Mouse (Mus musculus) cerebral cortex, adult 2 months (tissue): ENCODE data around the gene Synm.

Experiments used
- WGBS: fragments of 180-500 bp; shearing (Covaris S2); methylation state at CpG from one replicate; pipeline ENCODE4 v1.1.7; 2018; 5-methylcytosine and 5-hydroxymethylcytosine counted together

The Synm gene

DNA sequence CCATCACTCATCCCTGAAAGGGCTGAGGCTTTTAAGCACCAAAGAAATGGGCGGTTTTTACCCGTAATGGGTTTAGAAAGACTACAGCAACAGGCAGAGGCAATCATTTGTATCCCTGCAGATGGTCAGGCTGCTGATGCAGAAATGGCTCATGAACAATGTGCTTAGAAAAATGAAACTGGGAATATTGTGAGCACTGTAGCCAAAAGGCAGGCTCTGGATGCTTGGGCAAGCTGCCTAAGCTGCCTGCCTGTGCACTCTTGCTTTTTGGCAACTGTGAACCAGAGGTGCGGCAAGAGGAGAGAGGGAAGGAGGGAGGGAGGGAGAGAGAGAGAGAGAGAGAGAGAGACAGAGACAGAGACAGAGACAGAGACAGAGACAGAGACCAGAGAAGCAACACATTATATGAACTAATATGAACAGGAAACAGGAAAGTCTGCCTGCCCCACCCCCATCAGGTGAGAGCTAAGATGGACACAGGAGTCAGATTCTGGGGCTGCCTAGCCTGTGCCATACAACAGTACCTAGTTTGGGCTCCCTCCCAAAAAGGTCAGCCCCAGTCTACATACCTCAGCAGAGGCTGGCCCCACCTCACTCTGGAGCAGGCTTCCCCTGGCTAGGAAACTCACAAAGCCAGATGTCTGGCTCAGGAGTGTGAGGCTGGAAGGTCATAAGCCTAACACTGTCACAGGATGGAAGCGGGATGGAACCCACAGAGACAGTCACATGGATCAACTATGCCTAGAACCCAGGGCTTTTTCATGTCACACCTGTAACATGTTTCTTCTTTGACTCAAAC, 9.9 kb downstream of the Synm start:
- WGBS, result 54% methylated on average over 4 of the region's 4 CpGs

DNA sequence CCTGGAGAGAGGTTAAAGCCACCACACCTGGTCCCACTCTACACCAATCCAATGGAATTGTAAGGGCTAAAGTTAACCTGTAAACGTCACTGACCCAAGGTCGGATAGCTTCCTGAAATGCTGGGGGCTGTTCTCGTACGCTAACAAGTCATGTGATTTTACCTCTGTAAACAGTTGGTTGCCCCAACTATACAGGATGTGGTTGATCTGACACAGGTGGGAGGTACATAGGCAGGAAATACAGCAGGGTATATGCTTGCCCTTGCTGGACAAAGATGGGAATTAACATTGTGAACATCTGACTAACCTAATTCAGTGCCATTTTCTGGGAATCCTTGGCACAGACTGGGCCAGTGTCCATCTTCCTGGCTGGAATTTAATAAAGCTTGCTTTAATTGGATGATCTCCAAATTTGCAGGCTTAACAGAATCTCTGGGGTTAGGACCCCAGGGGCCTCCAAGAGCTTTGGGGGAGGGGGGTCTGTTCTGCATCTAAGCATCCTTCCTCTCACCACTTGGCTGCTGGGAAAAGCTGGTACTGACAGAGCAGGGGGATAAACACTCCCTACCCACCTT, 11.7 kb downstream of the Synm start:
- 84% methylated on average over 4 of the region's 4 CpGs for WGBS

DNA sequence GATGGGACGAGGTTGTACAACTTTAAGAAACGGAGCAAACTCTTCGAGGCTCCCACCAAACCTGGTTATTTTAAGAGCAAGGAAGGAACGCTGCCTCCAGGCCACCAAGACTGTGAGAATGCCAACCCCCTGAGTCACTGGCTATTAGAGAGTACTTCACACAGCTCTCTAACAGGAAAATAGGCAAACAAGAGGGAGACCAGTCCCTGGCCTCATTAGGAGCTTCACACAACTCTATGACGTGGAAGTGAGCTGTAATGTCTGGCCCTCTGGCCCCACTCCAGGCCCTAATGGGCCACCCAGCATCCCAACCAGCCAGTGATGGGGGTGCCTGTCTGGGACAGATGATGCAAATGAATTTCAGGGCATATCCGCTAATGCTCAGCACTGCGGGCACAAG, 17.8 kb downstream of the Synm start:
- 52% methylated on average over 7 of the region's 7 CpGs for WGBS

DNA sequence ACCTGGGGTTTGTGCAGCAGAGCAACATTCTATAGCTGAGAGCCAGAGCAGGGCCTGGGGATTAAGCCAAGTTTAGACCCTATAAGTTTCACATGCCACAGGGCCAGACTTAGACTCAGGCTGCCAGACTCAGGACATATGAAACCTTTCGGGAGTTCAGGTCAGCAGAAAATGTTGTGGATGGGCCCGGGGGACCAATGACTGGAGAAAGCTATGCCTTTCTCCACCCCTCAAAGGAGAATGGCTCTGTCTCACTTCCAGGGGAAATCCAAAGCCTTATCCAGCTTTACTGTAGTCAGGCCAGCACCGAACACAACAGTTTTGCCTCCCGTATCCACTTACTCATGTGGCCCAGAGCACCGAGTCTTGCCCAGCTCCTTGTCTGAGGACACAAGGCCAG, 18.7 kb downstream of the Synm start:
- WGBS, result 85% methylated on average over 5 of the region's 5 CpGs

DNA sequence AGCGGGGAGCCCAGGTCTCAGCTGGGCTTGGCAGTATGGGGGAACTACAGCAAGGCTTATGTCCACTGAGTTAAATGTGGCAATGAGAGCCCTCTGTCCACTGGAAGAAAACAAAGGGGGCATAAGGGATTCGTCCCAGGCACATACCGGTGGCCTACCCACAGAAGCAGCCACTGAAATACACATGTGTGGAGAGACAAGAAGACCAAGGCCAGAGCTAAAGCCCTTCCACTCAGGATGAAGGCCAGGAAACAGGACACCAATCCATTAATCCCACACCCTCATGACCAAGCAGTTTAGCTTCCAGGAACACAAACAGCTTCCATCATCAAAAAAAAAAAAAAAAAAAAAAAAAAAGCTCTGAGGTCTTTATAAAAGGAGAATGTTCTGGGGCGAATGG, 19.2 kb downstream of the Synm start:
- WGBS, result 89% methylated on average over 4 of the region's 4 CpGs

DNA sequence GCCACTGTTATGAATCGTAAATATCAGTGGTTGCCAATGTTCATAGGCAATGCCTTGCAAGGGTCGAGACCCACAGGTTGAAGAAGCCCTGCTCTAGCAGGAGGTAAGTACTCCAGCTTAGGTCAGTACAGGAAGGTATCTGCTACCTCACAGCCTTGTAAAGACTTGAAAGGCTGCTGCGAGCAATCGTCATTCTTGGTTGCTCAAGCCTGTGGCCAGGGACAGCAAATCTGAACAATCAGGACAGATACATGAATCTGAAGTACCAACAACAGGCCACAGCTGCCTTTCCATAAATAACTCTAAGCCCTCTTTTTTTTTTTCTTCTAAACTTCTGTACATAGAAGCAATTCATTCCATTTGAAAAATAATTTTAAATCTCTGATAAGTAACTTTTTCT, 27.3 kb downstream of the Synm start:
- WGBS, result 84% methylated on average over 4 of the region's 4 CpGs

DNA sequence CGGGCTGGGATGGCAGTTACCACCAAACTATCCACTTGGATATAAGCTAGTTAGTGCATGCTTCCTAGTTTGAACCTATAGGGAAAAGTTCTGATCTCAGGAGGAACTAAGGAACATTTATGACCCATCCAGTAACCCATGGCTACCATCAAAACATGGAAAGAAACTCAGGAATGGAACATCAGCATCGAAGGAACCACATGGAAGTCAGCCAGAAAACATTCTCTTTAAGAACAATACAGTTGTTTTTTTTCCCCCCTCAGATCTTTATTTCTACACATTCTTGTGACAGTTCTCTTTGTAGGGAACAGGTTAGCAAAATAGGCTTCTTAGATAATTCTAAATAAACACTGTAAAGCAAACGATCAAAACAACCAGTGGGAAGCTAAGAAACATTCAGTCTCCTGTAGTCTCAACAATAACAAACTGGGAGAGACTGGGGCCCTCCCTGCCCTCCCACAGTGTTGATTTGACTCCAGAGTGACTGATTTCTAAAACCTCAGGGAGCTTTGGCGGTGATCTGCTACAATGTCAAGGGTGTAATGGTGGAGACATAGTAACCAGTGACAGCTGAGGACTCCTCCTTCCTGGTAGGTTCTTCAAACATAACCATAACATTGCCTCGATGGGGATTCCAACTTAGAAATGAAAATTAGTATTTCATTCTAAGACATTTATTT, 29.0 kb downstream of the Synm start:
- WGBS, result 62% methylated on average over 5 of the region's 5 CpGs

DNA sequence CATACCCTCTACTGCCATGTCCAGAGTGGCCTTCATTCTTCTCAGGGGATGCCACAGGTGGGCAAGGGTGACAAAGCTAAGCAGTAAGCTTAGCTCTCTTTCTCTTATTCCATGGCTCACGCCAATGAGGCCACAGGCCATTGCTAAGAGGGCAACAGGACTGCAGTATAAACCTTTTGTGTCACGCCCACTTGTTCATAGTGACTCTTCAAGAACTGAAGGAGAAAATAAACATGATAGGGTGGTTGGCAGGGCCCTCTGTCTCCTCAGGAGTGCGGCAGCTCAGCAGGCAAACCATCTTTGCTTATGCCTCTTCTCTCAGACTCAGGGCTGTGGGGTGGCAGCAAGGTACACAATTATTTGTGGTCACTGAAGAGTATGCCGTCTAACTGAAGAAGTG, 30.7 kb downstream of the Synm start:
- WGBS, result 96% methylated on average over 4 of the region's 4 CpGs

DNA sequence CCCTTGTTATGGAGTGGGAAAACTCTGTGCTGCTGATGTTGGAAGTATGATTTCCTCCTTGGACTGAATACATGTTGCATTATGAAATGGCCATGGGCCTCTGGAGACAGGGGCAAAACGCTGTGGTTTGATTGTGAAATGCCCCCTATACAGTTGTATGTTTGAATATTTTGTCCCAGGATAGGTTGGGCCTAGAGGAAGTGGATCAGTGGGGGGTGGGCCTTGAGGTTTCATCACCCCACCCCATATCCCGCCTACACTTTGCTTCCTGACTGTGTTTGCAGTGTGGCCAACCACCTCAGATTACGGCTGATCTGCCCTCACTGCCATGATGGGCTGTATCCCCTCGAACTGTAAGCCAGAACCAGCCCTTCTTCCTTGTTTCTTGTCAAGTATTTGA, 31.3 kb downstream of the Synm start:
- 90% methylated on average over 4 of the region's 4 CpGs for WGBS

DNA sequence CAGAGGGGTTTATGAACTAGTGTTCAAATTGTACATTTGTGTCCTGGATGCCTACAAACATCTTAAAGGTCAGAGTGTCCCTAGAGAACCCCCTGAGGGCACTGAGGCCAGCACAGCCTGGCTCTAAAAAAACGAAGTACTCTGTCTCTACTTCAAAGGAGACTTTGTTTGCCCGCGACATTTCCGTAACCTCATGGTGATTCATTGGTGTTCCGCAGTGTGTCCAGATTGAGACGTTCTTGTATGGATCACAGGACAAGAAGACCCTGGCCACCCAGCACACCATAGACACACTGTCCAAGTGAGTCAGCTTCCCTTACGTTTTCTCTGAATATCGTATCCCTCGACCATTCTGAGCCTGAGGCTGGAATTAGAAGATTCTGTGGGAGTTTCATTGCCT, 34.5 kb downstream of the Synm start:
- 63% methylated on average over 9 of the region's 9 CpGs for WGBS

DNA sequence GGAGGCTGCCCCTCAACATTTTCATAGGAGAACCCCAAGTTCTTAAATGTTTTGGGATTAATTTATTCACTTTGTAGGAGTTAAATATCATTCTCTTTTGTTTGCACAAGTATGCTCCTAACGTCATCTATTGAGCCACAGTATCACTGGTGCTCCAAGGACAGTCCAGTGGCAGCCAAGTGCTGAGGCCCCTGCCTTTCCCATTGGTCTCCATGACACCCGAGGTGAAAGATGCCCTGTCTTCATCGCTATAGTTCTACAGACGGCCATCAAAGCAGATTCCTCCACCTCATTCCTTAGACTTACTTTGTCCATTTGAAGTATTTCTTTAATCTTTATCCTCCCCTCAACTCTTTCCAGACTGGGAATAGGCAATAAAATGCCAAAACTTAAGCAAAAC, 35.0 kb downstream of the Synm start:
- WGBS, result 79% methylated on average over 4 of the region's 4 CpGs

DNA sequence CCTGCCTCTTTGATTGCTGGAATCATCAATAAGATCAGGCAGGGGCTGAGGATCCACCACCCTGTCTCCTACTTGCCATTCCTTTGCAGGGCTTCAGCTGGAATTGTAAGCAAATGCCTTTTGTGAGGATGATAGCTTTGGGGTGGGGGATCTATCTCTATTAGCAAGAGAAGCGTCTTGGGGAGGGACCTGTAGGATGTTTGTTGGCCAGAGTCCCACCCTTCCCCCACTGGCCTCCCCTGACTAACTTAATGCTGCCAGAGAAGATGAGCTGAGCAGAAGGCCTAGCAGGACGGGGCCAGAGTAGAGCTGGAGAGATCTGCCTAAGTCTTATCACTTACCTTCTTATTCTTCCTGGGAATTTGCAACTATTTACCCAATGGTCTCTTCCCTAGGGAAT, 37.4 kb downstream of the Synm start:
- WGBS, result 81% methylated on average over 2 of the region's 2 CpGs

DNA sequence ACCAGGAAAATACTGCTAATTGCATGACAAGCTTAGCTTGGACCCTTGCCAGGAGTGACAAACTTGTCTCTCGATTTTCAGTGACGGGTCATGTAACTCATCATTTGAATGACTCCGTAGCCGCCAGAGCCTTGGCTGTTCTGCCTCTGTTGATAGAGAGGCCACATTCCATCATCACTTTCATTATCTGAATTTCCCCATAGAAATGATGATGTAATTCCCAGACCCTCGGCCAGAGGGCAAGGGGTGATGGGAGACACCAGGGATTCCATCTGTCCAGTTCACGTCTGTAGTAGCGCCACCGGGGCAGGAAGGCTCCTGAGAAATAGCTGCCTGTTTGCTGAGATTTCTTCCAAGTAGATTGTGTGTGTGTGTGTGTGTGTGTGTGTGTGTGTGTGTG, 40.7 kb downstream of the Synm start:
- WGBS, result 83% methylated on average over 8 of the region's 8 CpGs

DNA sequence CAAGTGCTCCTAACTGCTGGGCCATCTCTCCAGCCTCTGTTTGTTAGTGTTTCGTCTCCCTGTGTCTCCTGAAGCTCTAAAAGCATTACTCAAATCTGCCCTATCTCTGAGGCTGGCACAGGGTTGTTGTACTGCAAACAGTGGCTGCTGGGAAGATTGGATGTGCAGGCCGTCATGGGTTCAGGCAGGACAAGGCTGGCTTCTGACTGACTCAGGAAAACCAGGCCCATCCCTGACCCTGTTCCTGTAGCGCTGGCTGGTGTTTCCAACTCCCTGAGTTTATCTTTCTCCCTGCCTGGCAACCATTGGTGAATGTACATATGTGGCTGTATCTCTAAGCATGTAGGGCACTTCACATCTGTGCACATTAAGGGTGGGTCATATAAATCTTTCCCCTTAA, 42.0 kb downstream of the Synm start:
- WGBS, result 86% methylated on average over 3 of the region's 3 CpGs

DNA sequence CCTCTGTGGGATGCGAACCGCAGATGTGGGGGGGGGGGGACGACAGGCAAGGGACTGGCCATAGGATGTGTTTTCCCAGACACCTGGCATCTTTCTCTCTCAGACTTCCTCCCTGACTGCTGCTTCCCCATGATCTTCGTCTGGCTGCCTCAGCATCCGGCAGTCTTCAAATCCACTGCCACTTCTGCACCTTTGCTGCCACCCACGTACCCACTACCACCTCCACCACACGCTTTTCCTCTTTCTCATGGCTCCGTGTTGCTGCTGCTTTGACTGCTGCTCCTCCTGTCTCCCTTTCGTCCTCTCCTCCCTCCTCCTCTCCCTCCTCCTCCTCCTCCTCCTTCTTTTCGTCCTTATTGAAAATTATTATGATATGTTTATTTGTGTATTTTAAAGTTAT, 42.6 kb downstream of the Synm start:
- WGBS, result 40% methylated on average over 10 of the region's 10 CpGs

DNA sequence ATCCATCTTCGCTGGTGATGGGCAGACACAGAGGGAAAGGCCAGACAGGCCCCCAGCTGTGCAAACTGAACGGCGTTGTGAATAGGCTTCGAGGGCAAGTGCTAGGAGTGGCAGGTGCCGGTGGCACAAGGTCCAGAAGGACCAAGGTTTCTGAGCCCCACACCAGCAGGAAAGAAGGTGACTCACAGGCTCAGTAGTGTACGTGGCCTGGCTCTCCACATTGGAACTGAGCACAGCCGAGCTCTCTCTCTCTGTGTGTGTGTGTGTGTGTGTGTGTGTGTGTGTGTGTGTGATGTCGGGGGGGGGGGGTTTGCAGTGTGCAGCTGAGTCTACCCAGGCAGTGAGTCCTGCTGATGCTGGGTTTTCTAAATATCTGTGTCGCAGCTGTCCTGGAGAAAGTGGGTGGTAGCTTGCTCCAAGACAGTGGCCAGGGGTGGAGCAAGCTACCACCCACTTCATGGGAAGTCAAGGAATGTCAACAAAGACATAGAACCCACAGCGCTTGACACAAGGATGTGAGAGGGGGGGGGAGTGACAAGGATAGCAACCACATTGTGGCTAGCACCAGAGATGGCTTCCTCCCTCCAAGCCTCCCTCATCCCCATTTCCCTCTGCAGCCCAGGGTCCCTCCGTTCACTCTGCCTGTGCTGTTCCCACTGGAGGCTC, 43.2 kb downstream of the Synm start:
- 52% methylated on average over 11 of the region's 11 CpGs for WGBS

DNA sequence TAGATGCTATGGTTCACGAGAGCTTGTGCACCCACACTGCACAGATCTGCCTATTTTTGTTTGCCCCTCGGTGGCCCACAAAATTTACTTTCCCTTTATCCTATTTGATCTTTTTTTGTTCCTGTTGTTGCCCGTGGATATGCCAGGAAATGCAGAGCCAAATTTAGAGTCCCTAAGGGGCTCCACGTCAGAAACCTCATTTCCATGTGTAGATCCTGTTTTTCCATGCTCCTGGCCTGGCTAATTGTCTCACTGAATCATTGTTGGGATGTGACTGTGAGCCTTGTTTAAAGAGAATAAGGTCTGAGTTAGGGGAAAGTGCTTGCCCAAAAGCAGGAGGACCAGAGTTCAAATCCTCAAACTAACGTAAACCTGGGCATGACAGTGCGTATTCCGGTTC, 44.4 kb downstream of the Synm start:
- 61% methylated on average over 7 of the region's 7 CpGs for WGBS

DNA sequence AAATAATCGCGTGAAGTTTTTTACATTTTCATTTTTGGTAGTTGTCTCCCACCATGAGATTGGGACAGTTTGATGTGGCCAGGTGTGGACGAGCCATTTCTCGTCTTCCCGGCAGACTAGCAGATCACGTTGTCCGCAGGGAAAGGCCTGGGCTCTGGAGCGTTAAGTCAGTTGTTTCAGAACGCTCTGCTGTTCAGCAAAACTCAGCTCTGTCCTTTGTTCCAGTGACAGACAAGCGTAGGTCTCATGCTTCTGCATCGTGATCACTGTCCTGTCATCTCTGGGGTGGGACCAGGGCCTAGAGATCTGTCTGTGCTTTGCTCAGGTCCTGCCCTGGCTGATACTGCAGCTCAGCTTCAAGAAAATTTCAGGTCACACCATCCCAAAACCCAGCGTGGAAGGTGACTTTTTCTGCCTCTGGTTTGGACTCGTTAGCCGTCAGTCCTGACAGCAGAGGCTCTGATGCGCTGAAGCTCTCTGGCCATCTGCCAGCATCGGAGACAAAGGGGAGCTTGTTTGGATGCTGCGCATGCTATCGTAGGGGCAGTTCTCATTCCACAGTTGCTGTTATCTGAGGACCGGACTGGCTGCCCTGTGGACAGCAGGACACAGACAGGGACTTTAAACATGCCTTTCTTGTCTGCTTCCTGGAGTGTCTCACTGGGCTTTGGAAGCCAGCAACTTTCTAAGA, 45.6 kb downstream of the Synm start:
- WGBS, result 66% methylated on average over 19 of the region's 19 CpGs

DNA sequence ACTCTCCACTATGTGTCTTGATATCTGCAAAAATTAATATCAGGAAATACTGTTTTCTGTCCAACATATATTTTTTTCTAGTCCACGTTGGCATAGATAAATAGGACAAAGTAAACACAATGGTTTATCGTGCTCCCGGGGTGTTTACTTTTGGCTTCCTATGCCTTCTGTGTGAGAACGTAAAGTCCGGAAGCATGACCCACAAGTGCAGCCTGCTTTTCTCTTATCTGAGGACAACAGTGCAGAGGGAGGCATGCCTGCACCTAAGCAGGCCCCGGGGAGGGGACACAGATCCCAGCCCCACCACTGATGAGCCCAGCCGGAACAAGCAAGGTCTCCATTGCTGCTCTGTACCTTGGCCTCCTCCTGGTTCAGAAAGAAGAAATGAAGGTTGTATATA, 49.3 kb downstream of the Synm start:
- 79% methylated on average over 7 of the region's 7 CpGs for WGBS

DNA sequence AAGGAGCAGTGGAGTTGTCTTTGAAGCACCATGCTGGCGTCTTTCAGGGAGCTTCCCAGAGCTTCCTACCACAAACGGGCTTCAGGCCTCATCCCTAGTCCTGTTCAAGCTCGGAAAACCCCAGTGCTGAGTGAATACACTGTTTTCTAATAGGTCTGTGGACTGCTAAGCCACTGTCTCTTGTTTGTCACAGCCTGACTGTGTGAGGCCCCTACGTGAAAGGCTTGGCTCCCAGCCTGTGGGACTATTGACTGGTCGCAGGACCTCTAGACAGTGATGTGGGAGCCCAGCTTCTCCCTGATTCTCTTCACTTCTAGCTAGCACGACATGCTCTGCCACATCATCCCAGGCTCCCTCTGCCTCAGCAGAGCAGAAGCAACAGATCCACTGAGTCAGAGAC, 51.4 kb downstream of the Synm start:
- WGBS, result 69% methylated on average over 6 of the region's 6 CpGs

DNA sequence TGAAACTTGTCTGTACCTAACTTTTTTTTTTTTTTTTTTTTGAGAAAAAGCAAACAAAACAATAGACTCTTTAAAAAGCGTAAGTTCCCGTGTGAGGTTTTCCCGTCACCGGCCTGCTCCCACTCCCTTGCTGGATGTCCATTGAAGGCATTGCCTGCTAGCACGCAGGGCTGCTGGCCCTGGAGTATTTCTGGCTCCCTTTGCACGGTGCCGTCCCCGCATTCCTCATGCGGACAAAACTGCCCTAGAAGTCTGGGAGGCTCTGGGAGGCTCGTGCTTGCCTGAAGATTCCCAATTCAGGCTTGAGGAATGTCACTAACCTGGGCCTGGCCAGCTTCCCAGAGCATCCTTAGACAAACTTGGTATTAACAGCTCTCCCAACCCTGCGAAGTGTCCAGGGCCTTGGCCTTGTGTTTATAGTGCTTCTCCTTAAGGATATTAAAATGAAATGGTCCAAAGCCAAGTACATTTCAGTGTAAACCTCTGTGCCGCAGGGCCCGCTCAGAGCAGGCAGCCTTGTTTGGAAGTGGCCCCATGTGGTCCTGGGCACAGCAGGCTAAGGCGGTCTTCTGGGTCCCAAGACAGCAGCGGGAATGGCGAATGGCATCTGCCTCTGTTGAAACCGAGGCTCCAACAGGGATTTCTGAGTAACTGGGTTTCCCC, 58.2 kb downstream of the Synm start:
- 72% methylated on average over 17 of the region's 17 CpGs for WGBS

DNA sequence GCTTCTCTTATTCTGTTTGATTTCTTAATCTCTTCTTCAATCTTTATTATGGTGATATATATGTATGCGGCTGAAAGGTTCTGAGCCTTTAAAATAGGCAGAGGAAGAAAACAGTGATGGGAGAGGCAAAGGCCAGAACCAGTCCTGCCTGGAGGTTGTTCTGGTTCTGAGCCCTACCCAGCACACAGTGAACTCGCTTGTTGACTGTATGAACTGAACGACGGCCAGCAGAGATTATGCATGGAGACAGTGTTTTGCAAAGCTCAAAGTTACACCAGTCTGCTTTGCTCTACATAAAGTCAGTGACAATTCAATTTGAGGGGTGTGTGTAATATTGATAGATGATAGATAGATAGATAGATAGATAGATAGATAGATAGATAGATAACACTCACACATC, 60.2 kb downstream of the Synm start:
- WGBS, result 87% methylated on average over 4 of the region's 4 CpGs
